Mouse (Mus musculus): ENCODE results near the gene Tsc22d4.

DNA sequence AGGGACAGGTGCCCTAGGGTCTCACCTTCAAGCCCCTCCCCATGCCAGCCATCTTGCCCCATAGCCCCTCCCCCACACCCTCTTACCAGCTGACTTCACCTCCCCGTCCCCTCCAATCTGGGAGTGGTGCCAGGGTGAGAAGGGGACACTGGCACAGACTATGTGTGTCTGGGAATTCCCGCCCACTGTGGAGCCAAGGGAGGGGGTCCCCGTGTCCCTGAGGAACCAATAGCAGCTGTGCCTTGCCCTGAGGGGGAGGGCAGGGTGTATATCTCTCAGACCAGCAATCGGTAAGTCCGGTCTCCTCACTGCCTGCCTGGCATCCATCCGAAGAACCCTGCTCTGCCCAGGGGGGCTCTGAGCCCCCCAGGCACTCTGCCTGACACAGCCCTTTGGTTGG is 12.4 kb downstream of the Tsc22d4 start:
- TF ChIP-seq POLR2A (IDR thresholded peaks at IDR 0.05; ENCODE audit: low read depth, low read length), result no peak
- no peak for TF ChIP-seq CTCF (IDR thresholded peaks at IDR 0.05; ENCODE audit: extremely low read depth, insufficient read depth, insufficient read length, insufficient replicate concordance)

Measured in spleen, adult 2 months (tissue).